Mouse (Mus musculus) liver, adult 2 months (tissue): Measurements from ENCODE around the gene Ninj2.

ENCODE experiments used
- CTCF ChIP-seq: fragments of 200-500 bp; IDR thresholded peaks from 2 replicates; pipeline ENCODE4 v1.5.1; 2011; ENCODE audit warnings: low read depth, low read length, control low read depth
- POLR2A ChIP-seq: fragments of 200-500 bp; IDR thresholded peaks from 2 replicates; pipeline ENCODE4 v1.6.1; 2011; ENCODE audit warnings: low read length, control low read depth; ENCODE audit not compliant: insufficient read depth; ENCODE audit errors: extremely low read depth

GRCm38 (mm10) chr6:120094091-120094776 lies 1.1 kb downstream of the Ninj2 start:
- TF ChIP-seq CTCF, result no peak
- no peak for TF ChIP-seq POLR2A
